ENCODE assay signal across 12 mouse cellular contexts in genomic region chr8:11298531-11299316, GRCm38 (mm10). TPM values are rescaled to one million over a fixed set of nuclear protein-coding genes. Genes with fewer than 3 reads are reported as not detected.
DNase-seq lines count a peak whose midpoint lies in the region; ATAC-seq lines count a peak whose summit lies in the region.
"Had no signal": no experiment of that assay in that cellular context is flagged by ENCODE, and none has a peak within 500 bp of the region (broad histone marks: within the 10 kb centered on the region; RNA-seq: fewer than 3 reads in every experiment).

No protein-coding gene starts in this region.

- H3K27me3 ChIP-seq in kidney, embryonic 14.5 days (ENCODE audit: control insufficient read depth, insufficient read depth, low read length), result no peaks in the 10 kb centered on the region
- no peaks in the 10 kb centered on the region for H3K27me3 ChIP-seq in embryonic facial prominence, embryonic 11.5 days (ENCODE audit: control insufficient read depth, insufficient read depth, low read length)
- H3K27me3 ChIP-seq in limb, embryonic 12.5 days, result no peaks in the 10 kb centered on the region
- H3K27me3 ChIP-seq: liver, embryonic 15.5 days had no signal

- no peaks in the 10 kb centered on the region for H3K9me3 ChIP-seq in kidney, embryonic 14.5 days (ENCODE audit: control insufficient read depth, low read length)
- no peaks in the 10 kb centered on the region for H3K9me3 ChIP-seq in embryonic facial prominence, embryonic 11.5 days (replicated peaks; ENCODE audit: control insufficient read depth, low read length)
- no peaks in the 10 kb centered on the region for H3K9me3 ChIP-seq in limb, embryonic 12.5 days
- H3K9me3 ChIP-seq: liver, embryonic 15.5 days had no signal

- H3K4me3 ChIP-seq in kidney, embryonic 14.5 days (ENCODE audit: low read length), result no peak overlapping the region
- no peak overlapping the region for H3K4me3 ChIP-seq in brown adipose tissue, adult 24 weeks (ENCODE audit: insufficient read depth, low read depth, low read length)
- no peak overlapping the region for H3K4me3 ChIP-seq in embryonic facial prominence, embryonic 11.5 days (ENCODE audit: low read depth, low read length)
- H3K4me3 ChIP-seq in limb, embryonic 12.5 days (replicated peaks), result no peak overlapping the region
- H3K4me3 ChIP-seq: liver, embryonic 15.5 days had no signal

- no peak overlapping the region for H3K9ac ChIP-seq in kidney, embryonic 14.5 days (ENCODE audit: low read depth, low read length)
- H3K9ac ChIP-seq in embryonic facial prominence, embryonic 11.5 days (replicated peaks; ENCODE audit: low read length), result no peak overlapping the region
- H3K9ac ChIP-seq in limb, embryonic 12.5 days (replicated peaks), result no peak overlapping the region
- H3K9ac ChIP-seq: liver, embryonic 15.5 days had no signal

- no peak overlapping the region for H3K4me2 ChIP-seq in kidney, embryonic 14.5 days (replicated peaks; ENCODE audit: low read depth, low read length)
- no peak overlapping the region for H3K4me2 ChIP-seq in embryonic facial prominence, embryonic 11.5 days (ENCODE audit: low read depth, low read length)
- H3K4me2 ChIP-seq in limb, embryonic 12.5 days, result peak overlapping the region; percentile 16
- H3K4me2 ChIP-seq: liver, embryonic 15.5 days had no signal

- peak overlapping the region; percentile 74 for H3K27ac ChIP-seq in kidney, embryonic 14.5 days (ENCODE audit: low read depth, low read length)
- H3K27ac ChIP-seq in brown adipose tissue, adult 24 weeks (replicated peaks; ENCODE audit: low read depth, low read length), result peak overlapping the region; percentile 82
- H3K27ac ChIP-seq in embryonic facial prominence, embryonic 11.5 days (replicated peaks; ENCODE audit: low read depth, low read length), result peak overlapping the region; percentile 53
- peak overlapping the region; percentile 62 for H3K27ac ChIP-seq in limb, embryonic 12.5 days
- H3K27ac ChIP-seq: liver, embryonic 15.5 days had no signal

- ATAC-seq in kidney, embryonic 14.5 days (ENCODE audit: low FRiP score, low TSS enrichment), result peak; percentile 60; the same call in 1 of the 2 replicates
- 0 out of 2 replicates have a peak, but pooled peaks have one; percentile 42 for ATAC-seq in embryonic facial prominence, embryonic 11.5 days (replicated peaks; ENCODE audit: insufficient number of reproducible peaks, low FRiP score, low TSS enrichment, low read depth)
- peak; percentile 50; the same call in 1 of the 2 replicates for ATAC-seq in limb, embryonic 12.5 days (ENCODE audit: insufficient number of reproducible peaks, insufficient read depth, low FRiP score, low TSS enrichment, low read depth)
- ATAC-seq in inflammation-experienced regulatory T-cells, adult 6 months, result no peak

- WGBS in kidney, embryonic 14.5 days, result 32% methylated on average over 12 of the region's 12 CpGs
- WGBS in embryonic facial prominence, embryonic 11.5 days, result 39% methylated on average over 12 of the region's 12 CpGs
- 13% methylated on average over 12 of the region's 12 CpGs for WGBS in limb, embryonic 12.5 days

- no peaks in the 10 kb centered on the region for H3K36me3 ChIP-seq in kidney, embryonic 14.5 days (ENCODE audit: control insufficient read depth, insufficient read depth, low read length)
- no peaks in the 10 kb centered on the region for H3K36me3 ChIP-seq in embryonic facial prominence, embryonic 11.5 days (replicated peaks; ENCODE audit: control insufficient read depth, insufficient read depth, low read depth, low read length)
- H3K36me3 ChIP-seq in limb, embryonic 12.5 days, result no peaks in the 10 kb centered on the region
- H3K36me3 ChIP-seq: liver, embryonic 15.5 days had no signal

- peaks cover 50% of the 10 kb centered on the region for H3K4me1 ChIP-seq in kidney, embryonic 14.5 days (ENCODE audit: control insufficient read depth, insufficient read depth, low read length)
- peaks cover 78% of the 10 kb centered on the region for H3K4me1 ChIP-seq in brown adipose tissue, adult 24 weeks (ENCODE audit: control insufficient read depth, insufficient read depth, insufficient read length, low read length)
- 0 out of 2 replicates have a peak, but pooled peaks cover 2% of the 10 kb centered on the region for H3K4me1 ChIP-seq in embryonic facial prominence, embryonic 11.5 days (ENCODE audit: control insufficient read depth, insufficient read depth, low read length)
- H3K4me1 ChIP-seq in limb, embryonic 12.5 days (replicated peaks), result peaks cover 40% of the 10 kb centered on the region
- H3K4me1 ChIP-seq: liver, embryonic 15.5 days had no signal

- no peak for DNase-seq in kidney, postnatal 36 days
- DNase-seq in embryonic facial prominence, embryonic 11.5 days (ENCODE audit: low spot score), result peak; percentile 78
- no peak for DNase-seq in natural killer cell, adult 2 months (ENCODE audit: low spot score in 2 of 2)
- DNase-seq: adrenal gland, postnatal 10 days; cerebellum, postnatal 14 days; gastrocnemius, postnatal 10 days; layer of hippocampus, adult 9-11 months had no signal

RNA-seq across cellular contexts. Expression of gene Col4a2, which starts 13.9 kb away (rescaled TPM):
- polyA plus RNA-seq in kidney, embryonic 14.5 days (2014; fragmentation: Nextera tagmentation; extraction: Ambion mirVana), result 45.1 and 82.2 TPM in 2 replicates
- polyA plus RNA-seq in brown adipose tissue, adult 24 weeks (2012; ENCODE audit: insufficient read depth, insufficient read length, missing spikeins), result 51.1 and 77.2 TPM in 2 replicates
- 26.7 and 30.3 TPM in 2 replicates for polyA plus RNA-seq in embryonic facial prominence, embryonic 11.5 days (2014; fragmentation: Nextera tagmentation; extraction: Ambion mirVana)
- 56.3 and 63.5 TPM in 2 replicates for polyA plus RNA-seq in limb, embryonic 12.5 days (2016; fragmentation: Nextera tagmentation; extraction: Ambion mirVana)
- polyA plus RNA-seq in inflammation-experienced regulatory T-cells, adult 6 months (2017; shearing (Covaris generic)), result not detected

RNA-seq across cellular contexts. Expression of gene Col4a1, which starts 13.9 kb away (rescaled TPM):
- polyA plus RNA-seq in kidney, embryonic 14.5 days (2014; fragmentation: Nextera tagmentation; extraction: Ambion mirVana), result 169 and 322 TPM in 2 replicates
- 142 and 186 TPM in 2 replicates for polyA plus RNA-seq in brown adipose tissue, adult 24 weeks (2012; ENCODE audit: insufficient read depth, insufficient read length, missing spikeins)
- 93.6 and 114 TPM in 2 replicates for polyA plus RNA-seq in embryonic facial prominence, embryonic 11.5 days (2014; fragmentation: Nextera tagmentation; extraction: Ambion mirVana)
- 118 and 133 TPM in 2 replicates for polyA plus RNA-seq in limb, embryonic 12.5 days (2016; fragmentation: Nextera tagmentation; extraction: Ambion mirVana)
- under 1 TPM in 1 of 3 experiments, not detected in 2; 0.40 TPM for polyA plus RNA-seq in inflammation-experienced regulatory T-cells, adult 6 months (2017; shearing (Covaris generic))

Comparison
In these comparisons a context has a peak if more than half of its experiments do, and no peak if none do; other contexts are left out.
1. RNA of gene Col4a2, which starts 13.9 kb away (polyA plus RNA-seq): 45.1 to 82.2 TPM in kidney, embryonic 14.5 days, 56.3 to 63.5 TPM in limb, embryonic 12.5 days, 51.1 to 77.2 TPM in brown adipose tissue, adult 24 weeks and 26.7 to 30.3 TPM in embryonic facial prominence, embryonic 11.5 days; not detected in inflammation-experienced regulatory T-cells, adult 6 months; every median in the first group is over 10 times any median in the second.
2. RNA of gene Col4a1, which starts 13.9 kb away (polyA plus RNA-seq): 169 to 322 TPM in kidney, embryonic 14.5 days, 142 to 186 TPM in brown adipose tissue, adult 24 weeks, 118 to 133 TPM in limb, embryonic 12.5 days and 93.6 to 114 TPM in embryonic facial prominence, embryonic 11.5 days; 0.40 TPM in inflammation-experienced regulatory T-cells, adult 6 months; every median in the first group is over 10 times any median in the second.
3. Peak in every context shown above with its lines, with median percentiles within 50 percentile points of each other: H3K27ac ChIP-seq.